Mouse (Mus musculus) monocyte, adult 5-6 weeks (primary cell): ENCODE data around the gene Scrn2. TPM values are rescaled to one million over a fixed set of nuclear protein-coding genes. Genes with fewer than 3 reads are reported as not detected.

ENCODE experiments used
- ATAC-seq: fragments of 153-309, 156-312 bp; replicated peaks from 2 replicates; pipeline ENCODE4 v1.8.0; 2017; ENCODE audit warnings: mild to moderate bottlenecking; ENCODE audit not compliant: low TSS enrichment, insufficient number of reproducible peaks, severe bottlenecking, poor library complexity, low FRiP score
- total RNA-seq: library from RNA; stranded (forward); fragments of 200-1000, 200-491, 200-594 nt; gene quantifications from 3 replicates; pipeline ENCODE4 v1.2.3, GENCODE M21; 2017

The Scrn2 gene
- total RNA-seq, 1 experiment from 2014 or later, result 2.9 TPM

DNA sequence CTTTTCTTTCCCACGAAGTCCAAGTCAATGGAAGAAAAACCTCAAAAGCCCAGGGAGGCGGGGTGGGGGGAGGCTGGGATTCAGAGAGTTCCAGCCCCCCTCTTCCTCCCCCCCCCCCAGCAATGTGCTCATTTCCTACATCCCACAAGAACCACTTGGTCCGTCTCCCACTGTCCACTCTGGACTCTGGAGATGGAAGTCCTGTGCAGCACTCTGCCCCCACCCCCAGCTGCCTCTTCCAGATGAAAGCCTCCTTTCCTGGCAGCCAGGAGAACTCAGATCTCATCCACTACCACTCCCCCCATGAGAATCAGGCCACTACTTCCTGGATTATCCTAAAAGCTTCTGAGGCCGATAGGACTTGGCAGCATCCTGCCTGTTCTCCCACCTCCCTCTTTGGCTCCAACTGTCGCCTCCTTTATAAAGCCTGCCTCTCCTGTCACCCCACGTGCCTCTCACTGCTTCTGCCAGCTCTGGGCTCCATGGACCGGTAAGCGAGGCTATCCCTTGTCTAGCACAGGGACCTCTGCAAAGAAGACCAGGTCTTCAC is 16.5 kb upstream of the Scrn2 start, which contains the start of gene Sp6:
Sp6 (plus strand) TSS at position 274 of the 550 bp plus-strand sequence.
- no peak for ATAC-seq

DNA sequence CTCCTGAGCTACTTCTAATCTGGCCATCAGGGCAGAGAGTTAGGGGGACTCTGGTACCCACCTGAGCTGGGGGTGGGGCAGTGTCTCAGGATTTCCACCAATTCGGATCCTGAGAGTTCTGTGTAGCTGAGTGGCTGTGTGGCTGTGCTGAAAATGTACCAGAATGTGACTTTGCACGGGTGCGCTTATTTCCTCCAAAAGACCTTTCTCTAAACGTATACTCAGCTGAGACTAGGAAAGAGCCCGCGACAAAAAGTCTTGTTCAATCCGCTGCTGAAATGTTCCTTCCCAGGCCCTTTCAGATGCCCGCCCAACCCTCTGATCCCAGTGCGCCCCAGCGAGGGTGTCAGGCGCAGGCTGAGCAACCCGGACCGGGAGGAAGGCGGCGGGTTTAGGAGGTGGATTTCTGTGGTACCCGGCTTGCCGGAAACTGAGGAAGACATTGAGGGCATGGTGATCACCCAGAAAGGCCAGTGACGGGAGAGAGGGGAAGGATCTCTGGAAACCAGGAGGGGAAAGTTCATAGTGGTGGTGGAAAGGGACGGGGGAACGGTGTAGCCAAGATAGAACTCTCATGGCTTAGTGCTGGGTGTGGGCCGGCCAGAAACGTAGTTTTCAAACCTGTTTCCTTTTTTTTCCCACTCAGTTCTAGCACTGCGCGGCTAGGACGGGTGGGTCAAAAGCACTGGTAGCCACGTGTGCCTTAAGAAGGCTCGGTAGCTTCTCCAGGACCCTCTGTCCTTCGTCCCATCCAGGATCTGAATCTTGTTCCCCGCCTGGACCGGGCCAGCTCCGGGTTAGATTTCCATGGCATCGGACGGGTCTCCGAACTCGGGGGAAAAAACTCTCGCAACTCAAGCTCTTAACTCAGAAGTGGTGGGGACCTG is 11.8 kb upstream of the Scrn2 start:
- ATAC-seq, result no peak

DNA sequence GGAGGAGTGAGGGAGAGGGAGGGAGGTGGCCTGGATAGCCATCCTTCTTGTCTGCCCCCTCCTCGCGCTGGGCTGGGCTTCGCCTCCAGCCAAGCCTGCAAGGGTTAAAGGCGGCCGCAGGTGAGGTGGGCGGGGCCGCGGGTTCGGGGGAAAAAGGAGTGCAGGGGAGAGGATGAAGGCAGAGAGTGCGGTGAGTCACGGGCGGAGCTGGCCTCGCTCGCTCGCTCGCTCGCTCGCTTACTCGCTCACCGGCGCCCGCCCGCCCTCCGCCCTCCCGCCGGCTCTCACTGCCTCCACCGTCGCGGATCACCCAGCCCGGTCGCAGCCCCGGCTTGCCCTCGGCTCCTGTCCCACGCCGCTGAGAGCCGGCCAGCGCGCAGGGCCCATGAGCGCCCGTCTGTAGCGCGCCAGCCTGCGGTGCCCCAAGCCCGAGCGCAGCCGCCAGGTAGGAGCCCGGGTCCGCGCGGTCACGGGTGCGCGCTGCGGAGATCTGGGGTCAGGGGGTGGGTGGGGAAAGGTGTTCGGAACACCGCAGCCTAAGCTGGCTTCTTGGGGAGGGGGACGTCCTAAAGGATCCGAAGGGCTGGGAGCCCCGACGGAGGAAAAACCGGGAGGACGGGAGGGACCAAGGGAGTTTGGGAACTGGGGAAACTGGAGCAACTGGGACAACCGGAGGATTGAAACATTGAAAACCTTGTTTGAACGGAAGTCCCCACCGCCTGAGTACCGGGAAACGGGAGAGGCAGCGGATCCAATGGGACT is 11.0 kb upstream of the Scrn2 start:
- no peak for ATAC-seq

DNA sequence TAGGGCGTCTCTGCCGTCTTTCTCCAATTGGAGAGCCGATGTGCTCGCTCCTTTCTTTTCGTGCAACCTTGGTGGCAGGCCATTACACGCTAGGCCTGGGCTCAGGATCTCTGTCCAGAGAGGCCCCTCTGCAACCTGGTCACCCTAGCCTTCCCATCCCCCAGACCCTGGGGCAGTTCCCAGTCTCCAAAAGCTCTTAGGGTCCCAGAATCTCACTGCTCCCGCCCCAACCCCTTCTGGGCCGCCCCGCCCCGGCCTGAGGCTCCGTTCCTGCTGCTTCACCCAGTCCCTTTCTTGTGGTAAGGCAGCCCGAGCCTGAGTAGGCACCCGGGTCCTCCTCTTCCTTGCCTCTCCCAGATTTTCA is 10.4 kb upstream of the Scrn2 start:
- no peak for ATAC-seq

DNA sequence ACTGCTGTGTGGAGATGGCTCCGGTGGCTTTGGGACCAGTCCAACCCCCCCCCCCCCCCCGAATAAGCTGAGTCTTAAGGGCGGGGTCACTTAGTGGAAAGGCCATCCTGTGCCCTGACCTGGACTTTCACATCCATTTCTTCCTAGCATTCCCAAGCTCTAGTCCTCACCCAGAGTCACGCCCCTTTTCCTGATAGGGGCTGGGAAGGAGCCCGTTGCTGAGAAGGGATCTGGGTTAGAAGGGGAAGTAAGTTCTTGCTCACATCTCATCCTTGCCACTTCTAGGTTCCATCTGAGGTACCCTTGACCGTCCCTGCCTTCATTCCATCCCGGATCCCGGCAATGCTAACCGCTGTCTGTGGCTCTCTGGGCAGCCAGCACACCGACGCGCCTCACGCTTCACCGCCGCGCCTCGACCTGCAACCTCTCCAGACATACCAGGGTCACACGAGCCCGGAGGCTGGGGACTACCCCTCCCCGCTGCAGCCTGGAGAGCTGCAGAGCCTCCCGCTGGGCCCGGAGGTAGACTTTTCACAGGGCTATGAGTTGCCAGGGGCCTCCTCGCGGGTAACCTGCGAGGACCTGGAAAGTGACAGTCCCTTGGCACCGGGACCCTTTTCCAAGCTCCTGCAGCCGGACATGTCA is 8.5 kb upstream of the Scrn2 start:
- no peak for ATAC-seq

DNA sequence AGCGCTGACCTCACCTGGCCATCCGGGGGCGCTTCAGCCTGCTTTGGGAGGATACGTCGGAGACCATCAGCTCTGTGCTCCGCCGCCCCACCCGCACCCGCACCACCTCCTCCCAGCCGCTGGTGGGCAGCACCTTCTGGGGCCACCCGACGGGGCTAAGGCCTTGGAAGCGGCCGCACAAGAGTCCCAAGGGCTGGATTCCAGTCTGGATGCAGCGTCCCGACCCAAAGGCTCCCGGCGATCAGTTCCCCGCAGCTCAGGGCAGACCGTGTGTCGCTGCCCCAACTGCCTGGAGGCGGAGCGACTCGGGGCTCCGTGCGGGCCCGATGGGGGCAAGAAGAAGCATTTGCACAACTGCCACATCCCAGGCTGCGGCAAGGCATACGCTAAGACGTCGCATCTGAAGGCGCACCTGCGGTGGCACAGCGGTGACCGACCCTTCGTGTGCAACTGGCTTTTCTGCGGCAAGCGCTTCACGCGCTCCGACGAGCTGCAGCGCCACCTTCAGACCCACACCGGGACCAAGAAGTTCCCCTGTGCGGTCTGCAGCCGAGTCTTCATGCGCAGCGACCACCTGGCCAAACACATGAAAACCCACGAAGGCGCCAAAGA is 7.8 kb upstream of the Scrn2 start:
- ATAC-seq, result peak; percentile 52

DNA sequence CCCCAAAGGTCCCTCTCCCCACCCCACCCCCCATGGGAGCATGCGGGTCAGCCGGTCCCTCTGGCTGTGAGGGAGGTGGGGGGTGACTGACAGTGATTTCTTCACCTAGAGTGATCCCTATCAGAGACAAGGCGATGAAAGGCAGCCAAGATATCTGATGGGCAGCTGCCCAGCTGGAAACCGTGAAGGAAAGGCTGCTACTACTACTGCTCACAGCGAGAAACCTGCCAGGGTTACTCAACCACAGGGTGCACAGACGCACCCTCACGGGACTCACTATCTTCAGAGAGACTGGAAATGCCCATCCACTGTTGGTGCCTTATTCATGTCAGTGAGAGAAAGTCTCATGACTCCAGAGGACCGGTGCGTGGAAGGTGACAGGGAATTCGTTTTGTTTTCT is 4.8 kb upstream of the Scrn2 start:
- no peak for ATAC-seq

DNA sequence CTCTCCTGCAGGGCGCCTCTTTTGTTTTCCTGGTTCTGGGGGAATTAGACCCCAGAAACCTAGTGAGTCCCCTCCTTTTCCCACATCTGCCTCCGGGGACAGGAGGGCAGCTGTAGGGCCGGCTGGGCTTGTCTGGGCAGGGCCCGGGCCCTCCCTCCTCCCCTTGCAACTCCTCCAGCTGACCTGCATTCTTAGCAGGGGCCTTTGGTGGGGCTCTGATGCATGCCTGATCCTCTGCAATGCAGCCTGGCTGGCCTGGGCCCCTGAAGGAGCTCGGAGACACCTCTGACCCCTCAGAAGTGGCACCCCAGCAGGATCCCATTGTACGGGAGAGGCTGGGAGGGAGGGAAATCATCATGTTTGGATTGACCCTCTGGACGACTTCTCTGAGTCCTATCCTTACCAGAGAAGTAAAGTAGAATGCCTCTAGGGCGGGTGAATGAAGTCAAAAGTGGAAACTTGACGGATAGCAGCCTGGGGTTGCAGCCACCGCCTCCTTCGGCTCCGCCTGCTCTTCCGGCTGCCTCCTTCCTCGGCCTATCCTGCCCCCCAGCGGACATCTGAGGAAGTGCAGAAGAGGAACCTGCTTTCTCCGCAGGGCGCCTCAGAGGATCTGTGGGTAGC is 3.9 kb upstream of the Scrn2 start:
- ATAC-seq, result peak; percentile 91

DNA sequence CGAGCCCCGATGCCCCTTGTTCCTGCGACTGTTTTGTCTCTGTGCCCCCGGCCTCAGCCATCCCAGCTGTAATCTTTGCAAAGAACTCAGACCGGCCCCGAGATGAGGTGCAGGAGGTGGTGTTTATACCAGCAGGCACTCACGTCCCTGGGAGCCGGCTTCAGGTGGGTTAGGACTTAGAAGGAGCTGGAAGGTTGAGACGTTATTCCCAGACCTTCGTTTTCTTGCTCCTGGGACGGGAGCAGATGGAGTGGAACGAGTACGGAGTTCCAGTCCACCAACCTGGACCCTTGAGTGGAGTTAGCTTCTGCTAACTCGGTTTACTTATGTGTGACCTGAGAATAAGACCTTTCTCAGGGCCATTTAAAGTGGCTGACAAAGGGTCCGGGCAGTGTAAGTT is 688 bp downstream of the Scrn2 start:
- no peak for ATAC-seq

DNA sequence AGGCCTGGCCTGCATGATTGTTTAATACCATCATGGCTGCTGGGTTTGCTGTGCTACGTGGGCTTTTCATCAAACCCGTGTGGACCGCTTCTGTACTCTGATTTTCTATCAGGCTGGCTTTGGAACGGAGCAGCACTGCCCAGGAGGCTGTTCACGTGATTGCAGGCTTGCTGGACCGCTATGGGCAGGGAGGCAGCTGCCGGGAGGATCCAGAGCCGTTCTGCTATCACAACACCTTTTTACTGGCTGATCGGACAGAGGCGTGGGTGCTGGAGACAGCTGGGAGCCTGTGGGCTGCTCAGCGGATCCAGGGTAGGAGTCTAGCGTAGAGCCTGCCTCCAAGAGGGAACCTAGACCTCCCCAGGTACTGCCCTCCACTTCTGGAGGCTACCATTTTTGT is 2.2 kb downstream of the Scrn2 start:
- ATAC-seq, result no peak

DNA sequence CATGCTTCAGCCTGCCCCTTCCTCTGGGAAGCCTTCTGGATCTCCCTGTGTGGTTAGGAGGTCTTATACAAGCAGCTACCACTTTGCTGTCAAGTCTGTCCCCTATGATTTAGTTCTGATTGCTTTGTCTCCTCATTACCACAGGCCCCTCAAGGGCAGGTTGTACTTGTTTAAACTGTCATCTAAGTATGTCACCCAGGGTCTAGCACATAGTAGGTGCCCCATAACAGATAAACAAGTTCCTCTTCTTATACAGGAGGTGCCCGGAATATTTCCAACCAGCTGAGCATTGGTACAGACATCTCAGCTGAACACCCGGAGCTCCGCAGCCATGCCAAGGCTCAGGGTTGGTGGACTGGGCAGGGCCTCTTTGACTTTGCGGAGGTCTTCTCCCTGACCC is 2.8 kb downstream of the Scrn2 start:
- no peak for ATAC-seq

DNA sequence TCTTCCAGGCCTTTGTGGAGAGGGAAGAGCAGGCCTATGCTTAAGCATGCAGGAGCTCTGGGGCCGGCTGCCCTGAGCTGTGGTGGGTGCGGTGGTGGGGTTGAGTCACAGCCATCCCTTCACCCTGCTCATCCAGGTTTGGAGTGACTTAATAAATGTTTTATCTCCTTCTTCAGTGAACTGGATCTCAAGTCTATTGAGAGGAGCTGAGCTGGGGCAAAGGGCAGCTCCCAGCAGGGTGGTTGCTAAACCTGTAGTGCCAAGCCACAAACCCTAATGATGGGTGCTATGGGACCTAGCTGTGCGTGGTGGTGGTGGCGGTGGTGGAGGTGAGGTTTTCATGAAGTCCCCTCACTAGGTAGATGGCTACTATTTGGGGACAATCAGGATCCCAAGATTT is 4.0 kb downstream of the Scrn2 start:
- no peak for ATAC-seq

DNA sequence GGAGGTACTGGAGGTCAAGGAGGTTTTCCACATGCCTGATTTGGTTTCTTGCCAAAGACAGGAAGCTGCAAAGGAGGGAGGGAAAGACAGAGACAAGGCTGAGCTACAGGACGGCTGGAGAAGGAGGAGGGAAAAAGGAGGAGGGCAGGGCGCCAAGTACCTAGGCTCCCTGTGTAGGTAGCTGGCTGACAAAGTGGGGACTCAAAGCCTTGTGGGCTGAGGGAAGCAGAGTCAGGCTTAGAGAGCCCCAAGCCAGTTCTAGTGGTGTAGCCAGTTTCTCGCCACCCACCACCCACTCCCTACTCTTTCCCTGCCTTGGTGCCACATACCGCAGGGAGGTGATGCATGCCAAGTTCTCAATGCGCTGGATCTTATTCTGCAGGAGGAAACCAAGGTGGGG is 6.4 kb downstream of the Scrn2 start:
- no peak for ATAC-seq

DNA sequence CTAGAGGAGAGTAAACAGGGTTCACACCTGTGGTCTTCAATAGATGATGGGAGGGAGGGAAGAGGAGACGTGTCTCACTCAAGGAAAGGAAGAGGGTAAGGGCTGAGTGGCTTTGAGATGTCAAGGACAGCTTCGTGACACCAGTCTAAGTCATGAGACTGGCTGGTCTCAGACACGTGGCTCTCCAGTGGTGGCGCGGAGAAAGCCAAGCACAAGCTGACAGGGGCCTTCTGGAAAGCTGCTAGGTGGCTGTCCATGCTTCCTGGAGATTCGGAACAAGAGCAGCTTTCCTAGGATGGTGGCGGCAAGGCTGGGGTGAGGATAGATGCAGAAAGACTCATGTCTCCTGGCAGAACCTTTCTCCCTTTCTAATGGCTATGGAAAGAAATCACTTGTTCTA is 9.1 kb downstream of the Scrn2 start:
- no peak for ATAC-seq

DNA sequence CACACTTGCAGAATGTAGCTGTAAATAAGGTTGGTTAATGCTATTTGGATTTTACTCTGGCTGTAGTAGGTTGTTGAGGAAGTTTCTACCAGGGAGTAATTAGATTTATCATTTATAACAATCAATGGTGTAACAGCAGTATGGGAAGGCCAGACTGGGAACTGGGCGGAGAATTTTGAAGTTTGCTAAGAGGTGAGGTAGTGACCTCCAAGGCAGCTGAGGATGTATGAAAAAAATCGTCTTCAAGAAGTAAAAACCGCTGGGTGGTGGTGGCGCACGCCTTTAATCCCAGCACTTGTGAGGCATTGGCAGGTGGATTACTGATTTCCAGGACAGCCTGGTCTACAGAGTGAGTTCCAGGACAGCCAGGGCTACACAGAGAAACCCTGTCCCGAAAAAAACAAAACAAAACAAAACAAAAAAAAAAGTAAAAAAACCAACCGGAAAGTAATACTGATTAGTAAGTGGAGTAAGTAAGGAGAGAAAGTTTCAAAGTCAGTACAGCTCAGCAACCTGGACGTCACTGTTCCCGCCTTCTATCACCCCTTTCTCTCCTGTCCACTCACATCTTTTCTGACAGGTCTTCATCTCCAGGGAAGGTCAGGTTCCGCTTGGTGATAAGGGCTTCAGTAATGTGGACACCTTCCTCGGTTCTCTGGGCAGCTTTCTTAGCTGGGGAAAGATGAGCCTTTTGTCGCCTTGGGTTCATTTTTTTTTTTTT is 10.7 kb downstream of the Scrn2 start:
- no peak for ATAC-seq

DNA sequence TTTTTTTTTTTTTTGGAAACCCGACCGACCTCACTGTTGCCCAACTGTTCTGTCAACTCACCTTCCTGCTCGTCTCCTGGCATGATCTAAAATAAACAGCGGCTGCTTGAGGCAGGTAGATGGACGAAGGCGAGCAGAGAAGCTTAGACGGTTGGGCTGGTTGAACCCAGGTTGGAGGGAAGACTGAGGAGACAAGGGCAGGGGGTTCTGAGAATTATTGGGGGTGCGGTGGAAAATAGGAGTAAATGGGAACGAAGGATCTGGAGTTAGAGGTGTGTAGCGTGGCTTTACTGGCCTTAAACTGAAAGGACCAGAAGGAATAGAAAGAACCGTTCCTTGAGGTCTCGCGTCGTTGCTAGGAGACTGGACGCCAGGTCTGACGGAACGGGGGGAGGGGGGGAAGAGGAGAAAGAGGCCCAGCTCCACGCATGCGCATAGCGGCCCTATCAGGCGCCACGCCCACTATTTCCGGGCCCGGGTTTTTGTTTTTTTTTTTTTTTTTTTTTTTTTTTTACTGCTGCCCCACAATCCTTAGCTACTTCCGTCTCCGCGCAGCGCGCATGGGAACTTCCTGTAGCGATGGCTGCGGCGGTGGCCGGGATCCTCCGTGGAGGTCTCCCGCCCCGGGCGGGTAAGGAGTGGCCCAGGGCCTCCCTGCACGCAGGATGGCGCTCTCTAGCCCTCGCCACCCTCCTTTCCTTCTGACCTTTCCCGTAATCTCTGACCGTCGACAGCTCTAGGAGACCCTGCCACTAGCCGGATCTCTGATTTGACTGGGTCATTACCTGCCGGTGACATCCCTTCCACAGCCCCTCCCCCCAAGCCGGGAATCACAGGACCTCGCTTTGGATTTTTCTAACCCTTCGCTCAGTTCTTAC is 11.5 kb downstream of the Scrn2 start, which contains the start of the genes Lrrc46 and Mrpl10:
Lrrc46 (minus strand) TSS at position 386 of the 878 bp plus-strand sequence.
Mrpl10 (plus strand) TSS at position 539 of the 878 bp plus-strand sequence.
- peak; percentile 89 for ATAC-seq

DNA sequence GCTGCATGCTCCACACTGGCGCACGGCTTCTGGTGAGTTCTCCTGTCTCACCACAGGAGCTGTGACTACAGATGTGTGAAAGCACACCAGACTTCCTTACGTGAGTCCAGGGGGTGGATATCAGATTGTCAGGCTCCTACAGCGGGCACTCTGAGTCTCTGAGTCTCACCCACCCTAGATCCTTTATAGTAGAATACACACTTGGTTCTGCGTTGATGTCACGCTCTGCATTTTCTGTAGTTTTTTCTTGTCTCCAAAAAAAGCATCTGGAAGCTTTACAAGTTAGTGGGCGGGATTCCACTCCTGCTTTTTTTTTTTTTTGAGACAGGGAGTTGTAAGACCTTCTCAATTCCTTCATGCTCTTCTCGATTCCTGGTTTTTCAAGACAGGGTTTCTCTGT is 15.2 kb downstream of the Scrn2 start:
- ATAC-seq, result no peak
